Mouse (Mus musculus): ENCODE measurements at regions not wholly inside any gene's neighbourhood (a gene's known extent, or its start where the extent isn't known, plus 50 kb on each side); places are given as distances from the start of the nearest gene placed in this dataset.

- DNase-seq = no peak
Observed at GRCm38 (mm10) chr11:112121026-112121425, 661.0 kb upstream of the Sox9 start.

- DNase-seq = no peak
Observed at GRCm38 (mm10) chr11:112121831-112122230, 660.2 kb upstream of the Sox9 start.

GRCm38 (mm10) chr11:112125249-112125933 is 656.6 kb upstream of the Sox9 start:
- no peak for DNase-seq

- DNase-seq = no peak
Observed at GRCm38 (mm10) chr11:112130090-112130489, 651.9 kb upstream of the Sox9 start.

- no peak for DNase-seq
Observed at GRCm38 (mm10) chr11:112137401-112138020, 644.5 kb upstream of the Sox9 start.

- no peak for DNase-seq
Observed at GRCm38 (mm10) chr11:112140058-112140457, 642.0 kb upstream of the Sox9 start.

- DNase-seq = no peak
Observed at GRCm38 (mm10) chr11:112140495-112140894, 641.5 kb upstream of the Sox9 start.

- no peak for DNase-seq
Observed at GRCm38 (mm10) chr11:112140912-112141311, 641.1 kb upstream of the Sox9 start.

- DNase-seq = no peak
Observed at GRCm38 (mm10) chr11:112152051-112152450, 630.0 kb upstream of the Sox9 start.

- DNase-seq = no peak
Observed at GRCm38 (mm10) chr11:112153198-112153597, 628.8 kb upstream of the Sox9 start.

- DNase-seq = no peak
Observed at GRCm38 (mm10) chr11:112154712-112155319, 627.2 kb upstream of the Sox9 start.

- DNase-seq = no peak
Observed at GRCm38 (mm10) chr11:112155339-112155955, 626.6 kb upstream of the Sox9 start.

- DNase-seq = no peak
Observed at GRCm38 (mm10) chr11:112163681-112164265, 618.3 kb upstream of the Sox9 start.

GRCm38 (mm10) chr11:112173585-112173984 is 608.4 kb upstream of the Sox9 start:
- no peak for DNase-seq

GRCm38 (mm10) chr11:112175302-112175701 is 606.7 kb upstream of the Sox9 start:
- no peak for DNase-seq

GRCm38 (mm10) chr11:112180666-112181065 is 601.4 kb upstream of the Sox9 start:
- peak; percentile 13 for DNase-seq

- no peak for DNase-seq
Observed at GRCm38 (mm10) chr11:112197620-112198268, 584.3 kb upstream of the Sox9 start.

- DNase-seq = no peak
Observed at GRCm38 (mm10) chr11:112204561-112204960, 577.5 kb upstream of the Sox9 start.

- no peak for DNase-seq
Observed at GRCm38 (mm10) chr11:112209414-112209813, 572.6 kb upstream of the Sox9 start.

GRCm38 (mm10) chr11:112219046-112219720 is 562.8 kb upstream of the Sox9 start:
- DNase-seq = no peak

- DNase-seq = no peak
Observed at GRCm38 (mm10) chr11:112234492-112235116, 547.4 kb upstream of the Sox9 start.

All from gastrocnemius, postnatal 25 days (tissue).